Mouse (Mus musculus) midbrain, embryonic 16.5 days (tissue): ENCODE results near the gene Mypn. TPM values are rescaled to one million over a fixed set of nuclear protein-coding genes. Genes with fewer than 3 reads are reported as not detected.

ENCODE experiments used
- ATAC-seq: fragments of 200-750 bp; cut with Nextera tagmentation; 2 replicates; pipeline ENCODE4 v1.8.0; 2017; ENCODE audit warnings: moderate TSS enrichment
- H3K27ac ChIP-seq: fragments of 300-500 bp; sonication (generic); 2 replicates; pipeline ENCODE4 v1.5.1; 2014; ENCODE audit warnings: mild to moderate bottlenecking, low read length, mixed read lengths
- H3K27me3 ChIP-seq: fragments of 300-500 bp; sonication (generic); 2 replicates; pipeline ENCODE4 v1.6.1; 2014; ENCODE audit warnings: low read depth, low read length, mixed read lengths; ENCODE audit not compliant: control insufficient read depth, insufficient read depth
- H3K36me3 ChIP-seq: fragments of 300-500 bp; sonication (generic); 2 replicates; pipeline ENCODE4 v1.6.1; 2014; ENCODE audit warnings: mild to moderate bottlenecking, low read length, moderate library complexity, mixed read lengths; ENCODE audit not compliant: control insufficient read depth, insufficient read depth
- H3K4me1 ChIP-seq: fragments of 300-500 bp; sonication (generic); 2 replicates; pipeline ENCODE4 v1.6.1; 2014; ENCODE audit warnings: mild to moderate bottlenecking, low read length, mixed read lengths; ENCODE audit not compliant: control insufficient read depth, insufficient read depth
- H3K4me2 ChIP-seq: fragments of 300-500 bp; sonication (generic); 2 replicates; pipeline ENCODE4 v1.6.1; 2014; ENCODE audit warnings: mild to moderate bottlenecking, low read length, mixed read lengths
- H3K4me3 ChIP-seq: fragments of 300-500 bp; sonication (generic); 2 replicates; pipeline ENCODE4 v1.5.1; 2014; ENCODE audit warnings: low read depth, mild to moderate bottlenecking, low read length, moderate library complexity, mixed read lengths
- H3K9ac ChIP-seq: fragments of 300-500 bp; sonication (generic); 2 replicates; pipeline ENCODE4 v1.6.1; 2014; ENCODE audit warnings: low read depth, low read length, mixed read lengths
- H3K9me3 ChIP-seq: fragments of 300-500 bp; sonication (generic); replicated peaks from 2 replicates; pipeline ENCODE4 v1.6.1; 2014; ENCODE audit warnings: mild to moderate bottlenecking, low read length, mixed read lengths; ENCODE audit not compliant: control insufficient read depth, poor library complexity, severe bottlenecking
- WGBS: fragments of 180-500 bp; shearing (Covaris S2); extraction: QIAGEN DNeasy Blood & Tissue Kit; methylation state at CpG from one replicate; pipeline ENCODE4 v1.1.7; 2014; 5-methylcytosine and 5-hydroxymethylcytosine counted together
- polyA plus RNA-seq: library from polyadenylated mRNA; unstranded; fragments of >200 nt; fragmentation: Nextera tagmentation; extraction: Ambion mirVana; gene quantifications from 2 replicates; pipeline ENCODE4 v1.2.1, GENCODE M21; 2015

Mypn gene
- polyA plus RNA-seq, 1 experiment from 2014 or later = 0.64 TPM

DNA sequence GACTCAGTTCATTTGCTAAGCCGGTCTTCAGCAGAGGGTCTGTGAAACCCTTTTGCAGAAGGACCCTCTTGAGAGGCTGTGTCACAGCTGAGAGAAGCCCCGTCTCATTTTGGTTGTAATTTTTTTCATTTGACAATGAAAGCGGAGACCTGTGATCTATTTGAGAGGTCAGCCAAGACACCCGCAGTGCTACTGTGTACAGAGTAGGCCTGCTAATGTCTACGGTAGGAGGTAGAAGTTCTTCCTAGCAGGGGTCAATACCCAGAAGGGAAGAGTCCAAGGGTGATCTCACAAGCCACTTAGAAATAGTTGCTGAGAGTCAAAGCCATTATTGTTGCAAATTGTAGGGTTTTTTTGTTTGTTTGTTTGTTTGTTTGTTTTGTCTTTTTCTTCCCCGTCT is 49.5 kb downstream of the Mypn start:
- no peak overlapping the region for H3K9ac ChIP-seq
- H3K4me1 ChIP-seq = no peaks in the 10 kb centered on the region
- WGBS = 82% methylated on average over 6 of the region's 6 CpGs
- H3K27ac ChIP-seq = no peak overlapping the region
- H3K27me3 ChIP-seq = no peaks in the 10 kb centered on the region
- no peak overlapping the region for H3K4me2 ChIP-seq
- ATAC-seq = no peak
- H3K9me3 ChIP-seq = no peaks in the 10 kb centered on the region
- no peaks in the 10 kb centered on the region for H3K36me3 ChIP-seq
- no peak overlapping the region for H3K4me3 ChIP-seq

- Histone ChIP-seq H3K27me3 (no peaks in the 10 kb centered on the region), H3K4me2 (no peak overlapping the region), H3K36me3 (no peaks in the 10 kb centered on the region), H3K27ac (no peak overlapping the region), H3K9ac (no peak overlapping the region), H3K9me3 (no peaks in the 10 kb centered on the region), H3K4me1 (no peaks in the 10 kb centered on the region), H3K4me3 (no peak overlapping the region)
- WGBS = 40% methylated on average over 3 of the region's 3 CpGs
- ATAC-seq = no peak
Observed at GRCm38 (mm10) chr10:63153563-63153962, 50.2 kb downstream of the Mypn start.

DNA sequence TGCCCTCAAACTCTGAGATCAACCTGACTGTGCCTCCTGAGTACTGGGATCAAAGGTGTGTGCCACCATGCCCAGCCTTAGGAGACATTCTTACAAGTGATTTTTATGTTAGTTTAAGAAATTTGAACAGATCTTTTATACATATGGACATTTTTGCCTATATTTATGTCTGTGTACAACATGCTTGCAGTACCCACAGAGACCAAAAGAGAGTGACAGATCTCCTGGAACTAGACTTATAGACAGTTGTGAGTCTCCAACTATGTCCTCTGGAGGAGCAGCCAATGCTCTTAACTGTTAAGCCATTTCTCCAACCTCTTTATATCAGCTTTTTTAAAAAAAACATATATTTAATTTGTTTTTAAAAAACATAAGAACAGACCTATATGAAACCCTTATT is 51.4 kb downstream of the Mypn start:
- Histone ChIP-seq H3K4me3 (no peak overlapping the region), H3K36me3 (no peaks in the 10 kb centered on the region), H3K27me3 (no peaks in the 10 kb centered on the region), H3K27ac (no peak overlapping the region), H3K9ac (no peak overlapping the region), H3K4me1 (no peaks in the 10 kb centered on the region), H3K4me2 (no peak overlapping the region), H3K9me3 (no peaks in the 10 kb centered on the region)
- ATAC-seq = no peak

DNA sequence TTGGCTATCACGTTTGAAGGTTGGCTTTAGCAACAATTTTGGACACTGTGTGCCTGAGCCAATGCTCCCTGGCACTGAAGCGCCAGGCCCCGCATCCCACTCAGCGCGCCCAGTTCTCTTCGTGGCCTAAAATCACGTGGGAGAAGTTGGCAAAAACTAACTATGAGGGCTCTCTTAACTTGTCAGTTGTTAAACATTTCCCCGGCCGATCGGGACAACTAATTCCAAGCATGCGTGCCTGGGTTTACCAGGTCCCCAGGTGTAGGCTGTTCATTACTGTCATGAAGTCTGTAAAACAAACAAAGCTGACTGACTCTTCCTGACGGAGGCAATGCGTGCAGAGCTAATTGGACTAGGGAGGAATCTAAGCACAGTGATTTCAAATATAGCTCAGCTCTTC is 61.1 kb downstream of the Mypn start:
- no peaks in the 10 kb centered on the region for H3K36me3 ChIP-seq
- H3K4me2 ChIP-seq = no peak overlapping the region
- H3K4me3 ChIP-seq = no peak overlapping the region
- H3K27ac ChIP-seq = no peak overlapping the region
- no peak for ATAC-seq
- no peaks in the 10 kb centered on the region for H3K27me3 ChIP-seq
- H3K4me1 ChIP-seq = no peaks in the 10 kb centered on the region
- H3K9ac ChIP-seq = no peak overlapping the region
- H3K9me3 ChIP-seq = no peaks in the 10 kb centered on the region
- WGBS = 93% methylated on average over 13 of the region's 13 CpGs

GRCm38 (mm10) chr10:63136436-63136835 is 67.3 kb downstream of the Mypn start:
- 92% methylated on average over 6 of the region's 6 CpGs for WGBS
- ATAC-seq = no peak
- no peak overlapping the region for H3K4me2 ChIP-seq
- no peaks in the 10 kb centered on the region for H3K4me1 ChIP-seq
- no peak overlapping the region for H3K27ac ChIP-seq
- no peaks in the 10 kb centered on the region for H3K36me3 ChIP-seq
- no peaks in the 10 kb centered on the region for H3K9me3 ChIP-seq
- H3K27me3 ChIP-seq = no peaks in the 10 kb centered on the region
- no peak overlapping the region for H3K9ac ChIP-seq
- H3K4me3 ChIP-seq = no peak overlapping the region

DNA sequence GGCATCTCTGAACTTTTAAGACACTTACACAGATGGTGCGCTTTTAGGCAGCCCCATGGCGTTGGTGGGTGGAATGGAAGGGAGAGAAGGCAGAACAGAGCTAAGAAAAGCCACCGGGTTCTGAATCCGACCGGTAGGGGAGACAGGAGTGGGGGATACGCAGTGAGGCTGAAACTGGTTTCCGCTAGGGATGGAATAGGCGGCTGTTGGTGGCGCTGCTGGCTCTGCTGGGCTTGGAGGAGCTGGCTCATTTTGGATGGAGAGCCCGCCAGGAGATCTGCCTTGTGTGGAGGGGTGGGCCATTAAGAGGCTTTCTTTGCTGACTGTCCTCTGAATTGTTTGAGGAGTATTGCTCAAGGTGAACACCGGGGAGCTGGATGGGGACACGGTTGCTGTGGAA is 68.1 kb downstream of the Mypn start:
- ATAC-seq = no peak
- H3K27me3 ChIP-seq = no peaks in the 10 kb centered on the region
- WGBS = 53% methylated on average over 12 of the region's 12 CpGs

DNA sequence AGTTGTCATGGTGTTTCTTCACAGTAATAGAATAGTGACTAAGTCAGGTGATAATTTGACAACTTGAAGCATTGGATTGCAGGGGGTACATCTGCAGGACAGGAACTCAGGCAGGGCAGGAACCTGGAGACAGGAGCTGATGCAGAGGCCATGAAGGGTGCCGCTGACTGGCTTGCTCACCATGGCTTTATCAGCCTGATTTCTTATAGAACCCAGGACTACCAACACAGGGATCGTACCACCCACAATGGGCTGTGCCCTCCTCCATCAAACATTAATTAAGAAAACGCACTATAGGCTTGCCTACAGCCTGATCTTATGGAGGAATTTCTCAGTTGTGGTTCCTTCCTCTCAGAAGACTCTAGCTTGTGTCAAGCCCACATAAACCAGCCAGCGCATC is 70.4 kb downstream of the Mypn start:
- Histone ChIP-seq H3K27ac (no peak overlapping the region), H3K9me3 (no peaks in the 10 kb centered on the region), H3K27me3 (no peaks in the 10 kb centered on the region), H3K4me2 (no peak overlapping the region), H3K4me1 (no peaks in the 10 kb centered on the region), H3K9ac (no peak overlapping the region), H3K36me3 (no peaks in the 10 kb centered on the region), H3K4me3 (no peak overlapping the region)
- WGBS = 96% methylated on average over 4 of the region's 4 CpGs
- ATAC-seq = no peak

More for the DNA sequence above, 68.1 kb downstream of the Mypn start:
- Histone ChIP-seq H3K9ac (no peak overlapping the region), H3K9me3 (no peaks in the 10 kb centered on the region), H3K4me1 (no peaks in the 10 kb centered on the region), H3K4me2 (no peak overlapping the region), H3K36me3 (no peaks in the 10 kb centered on the region), H3K27ac (no peak overlapping the region), H3K4me3 (no peak overlapping the region)

DNA sequence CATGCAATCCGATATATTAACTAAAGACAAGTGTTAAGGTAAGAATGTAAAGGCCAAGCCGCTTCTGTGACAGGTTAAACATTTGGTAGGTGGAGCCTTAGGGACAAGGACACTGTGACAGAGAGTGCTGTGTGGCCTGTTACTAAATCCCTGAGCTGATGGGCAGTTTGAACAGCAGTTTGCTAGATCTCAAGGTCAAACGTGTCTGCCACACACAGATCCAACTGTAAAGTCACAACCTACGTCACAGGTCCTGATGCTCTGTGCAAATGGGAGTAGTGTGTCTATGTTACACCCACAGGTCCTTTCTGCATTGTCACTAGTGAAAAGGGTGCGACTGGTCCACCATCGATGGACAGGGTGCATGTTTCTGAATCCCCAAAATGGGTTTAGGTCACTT is 71.4 kb downstream of the Mypn start:
- Histone ChIP-seq H3K36me3 (no peaks in the 10 kb centered on the region), H3K27ac (no peak overlapping the region), H3K9me3 (no peaks in the 10 kb centered on the region), H3K4me1 (no peaks in the 10 kb centered on the region), H3K4me2 (no peak overlapping the region), H3K4me3 (no peak overlapping the region), H3K27me3 (no peaks in the 10 kb centered on the region), H3K9ac (no peak overlapping the region)
- ATAC-seq = no peak
- 91% methylated on average over 6 of the region's 6 CpGs for WGBS

DNA sequence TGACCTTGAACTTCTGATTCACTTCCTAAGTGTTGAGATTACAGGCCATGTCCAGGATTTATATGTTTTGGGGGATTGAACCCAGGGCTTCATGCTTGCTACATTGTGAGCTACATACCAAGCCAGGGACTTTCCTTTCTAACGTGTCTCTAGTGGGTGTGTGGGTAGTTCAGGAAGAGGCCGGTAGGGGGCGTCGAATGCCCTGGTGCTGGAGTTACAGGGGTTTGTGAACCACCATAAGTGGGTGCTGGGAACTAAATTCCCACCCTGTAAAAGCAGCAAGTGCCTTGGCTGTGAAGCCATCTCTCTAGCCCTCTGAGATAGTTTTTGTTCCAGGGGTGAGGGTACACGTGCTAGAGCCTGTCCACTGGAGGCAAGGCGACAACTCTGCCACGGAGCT is 73.3 kb downstream of the Mypn start:
- H3K27me3 ChIP-seq = no peaks in the 10 kb centered on the region
- no peaks in the 10 kb centered on the region for H3K9me3 ChIP-seq
- no peaks in the 10 kb centered on the region for H3K36me3 ChIP-seq
- ATAC-seq = no peak
- no peak overlapping the region for H3K4me3 ChIP-seq
- no peak overlapping the region for H3K27ac ChIP-seq
- no peak overlapping the region for H3K4me2 ChIP-seq
- no peaks in the 10 kb centered on the region for H3K4me1 ChIP-seq
- WGBS = 75% methylated on average over 7 of the region's 7 CpGs
- H3K9ac ChIP-seq = no peak overlapping the region

DNA sequence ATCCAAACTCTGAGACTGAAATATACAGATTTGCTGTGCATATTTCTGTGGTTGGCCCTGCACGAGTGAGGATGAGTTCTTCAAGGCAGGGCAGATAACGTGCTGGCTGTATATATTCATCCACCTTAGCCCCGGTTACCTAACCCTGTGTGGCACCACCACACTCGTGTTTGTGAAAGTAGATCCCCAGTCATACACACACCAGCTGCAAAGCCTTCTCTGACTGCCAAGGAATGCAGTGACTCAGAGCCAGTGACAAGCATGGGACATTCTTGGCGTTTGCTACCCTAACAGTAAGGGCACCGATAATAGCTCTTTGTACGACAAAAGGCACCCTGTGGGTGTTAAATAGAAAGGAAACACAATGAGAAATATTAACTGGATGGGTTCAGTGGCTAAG is 75.5 kb downstream of the Mypn start:
- Histone ChIP-seq H3K27ac (no peak overlapping the region), H3K36me3 (no peaks in the 10 kb centered on the region), H3K4me1 (no peaks in the 10 kb centered on the region), H3K4me3 (no peak overlapping the region), H3K9me3 (no peaks in the 10 kb centered on the region), H3K9ac (no peak overlapping the region), H3K27me3 (no peaks in the 10 kb centered on the region), H3K4me2 (no peak overlapping the region)
- WGBS = 69% methylated on average over 7 of the region's 7 CpGs
- no peak for ATAC-seq
